Mouse (Mus musculus) lung, adult 2 months (tissue): ENCODE results near the gene Dusp6. TPM values are rescaled to one million over a fixed set of nuclear protein-coding genes. Genes with fewer than 3 reads are reported as not detected.

Experiments
- DNase-seq: peaks from one replicate; pipeline ENCODE4 v3.0.0; 2022
- H3K4me1 ChIP-seq: fragments of 200-500 bp; 2 replicates; pipeline ENCODE4 v1.6.1; 2011; ENCODE audit warnings: low read length; ENCODE audit not compliant: control insufficient read depth, insufficient read depth
- H3K4me3 ChIP-seq: fragments of 200-500 bp; replicated peaks from 2 replicates; pipeline ENCODE3; 2011; ENCODE audit warnings: low read depth, mild to moderate bottlenecking, control low read depth, low read length; ENCODE audit errors: extremely low read depth
- CTCF ChIP-seq: fragments of 200-500 bp; IDR thresholded peaks from 2 replicates; pipeline ENCODE4 v1.5.1; 2011; ENCODE audit warnings: mild to moderate bottlenecking, low read length, control low read depth; ENCODE audit not compliant: insufficient read depth
- POLR2A ChIP-seq: fragments of 200-500 bp; IDR thresholded peaks from 2 replicates; pipeline ENCODE4 v1.6.1; 2011; ENCODE audit warnings: low read depth, mild to moderate bottlenecking, control low read depth, low read length, borderline replicate concordance; ENCODE audit errors: extremely low read depth
- WGBS: fragments of 180-500 bp; shearing (Covaris S2); methylation state at CpG from one replicate; pipeline ENCODE4 v1.1.7; 2018; 5-methylcytosine and 5-hydroxymethylcytosine counted together
- polyA plus RNA-seq: library from polyadenylated mRNA; depleted of rRNA; stranded (reverse); fragments of >200 nt; gene quantifications from 2 replicates; pipeline ENCODE4 v1.2.3, GENCODE M21; 2012

The Dusp6 gene
- polyA plus RNA-seq, 1 experiment, result 85.4 TPM

GRCm38 (mm10) chr10:99263419-99264221 is 589 bp downstream of the Dusp6 start:
- TF ChIP-seq POLR2A, result 0 out of 2 replicates have a peak, but pooled peaks have one; percentile 43
- no peak for TF ChIP-seq CTCF

GRCm38 (mm10) chr10:99264301-99265010 is 1.4 kb downstream of the Dusp6 start:
- peak; percentile 63 for DNase-seq
- H3K4me3 ChIP-seq, result peak overlapping the region; percentile 93
- H3K4me1 ChIP-seq, result peaks cover 14% of the 10 kb centered on the region
- WGBS, result 3% methylated on average over 26 of the region's 26 CpGs
- TF ChIP-seq POLR2A (no peak), CTCF (no peak)

More at GRCm38 (mm10) chr10:99263419-99264221, 589 bp downstream of the Dusp6 start:
- Histone ChIP-seq H3K4me1 (peaks cover 7% of the 10 kb centered on the region), H3K4me3 (peak overlapping the region; percentile 93)
- under 1% methylated on average over 66 of the region's 66 CpGs for WGBS
- DNase-seq, result peak; percentile 64

- DNase-seq, result peak; percentile 32
- Histone ChIP-seq H3K4me1 (peaks cover 15% of the 10 kb centered on the region), H3K4me3 (peak overlapping the region; percentile 93)
- 6% methylated on average over 7 of the region's 7 CpGs for WGBS
- TF ChIP-seq POLR2A (peak; percentile 45; the same call in 1 of the 2 replicates), CTCF (no peak)
Measured at GRCm38 (mm10) chr10:99265011-99265694, 2.1 kb downstream of the Dusp6 start.

GRCm38 (mm10) chr10:99266025-99266424 is 3.0 kb downstream of the Dusp6 start:
- whole genome bisulfite sequencing, result 20% methylated on average over 14 of the region's 14 CpGs
- Histone ChIP-seq H3K4me3 (peak overlapping the region; percentile 93), H3K4me1 (peaks cover 15% of the 10 kb centered on the region)
- DNase-seq, result peak; percentile 40
- no peak for TF ChIP-seq CTCF
- TF ChIP-seq POLR2A, result no peak

- Histone ChIP-seq H3K4me3 (no peak overlapping the region), H3K4me1 (peaks cover 15% of the 10 kb centered on the region)
- 34% methylated on average over 1 of the region's 1 CpGs for WGBS
- no peak for DNase-seq
- TF ChIP-seq CTCF (no peak), POLR2A (no peak)
Measured at GRCm38 (mm10) chr10:99267621-99268020, 4.6 kb downstream of the Dusp6 start.

GRCm38 (mm10) chr10:99268421-99269300 is 5.6 kb downstream of the Dusp6 start:
- 9% methylated on average over 19 of the region's 19 CpGs for WGBS
- DNase-seq, result peak; percentile 63

GRCm38 (mm10) chr10:99269301-99269701 is 6.3 kb downstream of the Dusp6 start:
- Histone ChIP-seq H3K4me3 (no peak overlapping the region), H3K4me1 (peaks cover 20% of the 10 kb centered on the region)
- DNase-seq, result no peak
- TF ChIP-seq POLR2A (peak; percentile 17; the same call in 1 of the 2 replicates), CTCF (no peak)
- 37% methylated on average over 4 of the region's 4 CpGs for WGBS

More at GRCm38 (mm10) chr10:99268421-99269300, 5.6 kb downstream of the Dusp6 start:
- peak overlapping the region; percentile 14 for H3K4me3 ChIP-seq
- peaks cover 20% of the 10 kb centered on the region for H3K4me1 ChIP-seq
- TF ChIP-seq CTCF (no peak), POLR2A (0 out of 2 replicates have a peak, but pooled peaks have one; percentile 15)

GRCm38 (mm10) chr10:99269704-99270103 is 6.7 kb downstream of the Dusp6 start:
- 67% methylated on average over 6 of the region's 6 CpGs for WGBS
- DNase-seq, result no peak
- no peak overlapping the region for H3K4me3 ChIP-seq
- H3K4me1 ChIP-seq, result peaks cover 20% of the 10 kb centered on the region
- TF ChIP-seq POLR2A (no peak), CTCF (no peak)

- DNase-seq, result peak; percentile 55
- H3K4me1 ChIP-seq, result peaks cover 20% of the 10 kb centered on the region
- no peak overlapping the region for H3K4me3 ChIP-seq
- TF ChIP-seq POLR2A, result peak; percentile 44; the same call in 1 of the 2 replicates
- no peak for TF ChIP-seq CTCF
- 30% methylated on average over 10 of the region's 10 CpGs for WGBS
Measured at GRCm38 (mm10) chr10:99270406-99270805, 7.4 kb downstream of the Dusp6 start.
